Mouse (Mus musculus): ENCODE results near the gene Dnah7a.
A peak's percentile ranks its signal among the peaks of the same experiment; 100 is the strongest.
"Not testable (repeated sequence)": the region's sequence is repeated elsewhere in the genome, so short reads cannot be mapped to it uniquely, and the experiment has no call there.

The Dnah7a gene

GRCm38 (mm10) chr1:53377731-53378130 lies 328.9 kb downstream of the Dnah7a start:
- DNase-seq, result no peak

DNA sequence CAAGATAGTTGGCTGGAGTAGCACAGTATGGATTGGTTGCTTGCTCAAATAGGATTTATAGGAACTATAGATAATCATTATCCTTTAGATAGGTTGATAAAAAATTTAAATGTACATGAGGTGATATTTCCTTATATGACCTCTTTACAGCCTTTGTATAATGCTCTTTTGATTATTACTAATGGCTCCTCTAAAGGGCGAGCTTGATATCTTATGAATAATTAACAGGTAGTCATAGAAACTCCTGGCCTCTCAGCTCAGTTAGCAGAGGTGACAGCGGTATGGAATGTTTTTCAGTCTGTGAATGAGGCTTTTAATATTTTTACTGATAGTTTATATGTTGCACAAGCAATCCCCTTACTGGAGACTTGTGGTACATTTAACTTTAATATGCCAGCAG lies 330.6 kb downstream of the Dnah7a start:
- not testable (repeated sequence) for DNase-seq

GRCm38 (mm10) chr1:53358988-53359387 lies 347.6 kb downstream of the Dnah7a start:
- no peak for DNase-seq

GRCm38 (mm10) chr1:53352327-53353261 lies 354.0 kb downstream of the Dnah7a start, which contains the start of the genes Asdurf, Gm28551 and Asnsd1:
TSS of gene Asdurf (minus strand) at chr1:53352619.
TSS of gene Gm28551 (minus strand) at chr1:53352667.
TSS of gene Asnsd1 (minus strand) at chr1:53352752.
- peak; percentile 98 for DNase-seq

Measured in cerebellum, postnatal 10 days (tissue).